In the genomic region with DNA sequence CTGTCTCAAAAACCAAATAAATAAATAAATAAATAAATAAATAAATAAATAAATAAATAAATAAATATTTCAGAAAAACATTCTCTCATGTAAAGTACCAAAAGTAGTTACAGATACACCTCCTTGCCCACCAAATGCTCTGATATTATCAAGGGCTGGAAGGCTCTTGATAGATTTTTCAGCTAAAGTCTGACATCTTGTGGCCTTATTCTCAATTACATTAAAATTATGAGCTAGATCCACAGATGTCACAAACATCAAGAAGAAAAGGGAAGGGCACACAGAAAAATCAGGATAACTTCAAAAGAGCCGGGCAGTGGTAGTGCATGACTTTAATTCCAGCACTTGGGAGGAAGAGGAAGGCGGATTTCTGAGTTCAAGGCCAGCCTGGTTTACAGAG, we compare ENCODE assay signal across 12 mouse cellular contexts. TPM values are rescaled to one million over a fixed set of nuclear protein-coding genes. Genes with fewer than 3 reads are reported as not detected.
DNase-seq lines count a peak whose midpoint lies in the region; ATAC-seq and TF ChIP-seq lines count a peak whose summit lies in the region.
"Had no signal": no experiment of that assay in that cellular context is flagged by ENCODE, and none has a peak within 500 bp of the region (broad histone marks: within the 10 kb centered on the region; RNA-seq: fewer than 3 reads in every experiment).

No protein-coding gene starts in this region.

- WGBS in lung, adult 2 months, result 9% methylated on average over 2 of the region's 2 CpGs

- peak; percentile 23; the same call in 1 of the 2 replicates for ATAC-seq in neutrophil, adult 5-6 weeks (ENCODE audit: extremely low read depth, insufficient number of reproducible peaks, low FRiP score, poor library complexity, severe bottlenecking)

- intact Hi-C loops in gastrocnemius, adult 2 months (cut with DNase I), result loop anchor here (1.0 kb wide), 1 partner anchor 25 kb away; no protein-coding TSS in a partner anchor

- H3K4me1 ChIP-seq in lung, adult 2 months (ENCODE audit: control insufficient read depth, insufficient read depth, low read length), result peaks cover 2% of the 10 kb centered on the region; the same call in 1 of the 2 replicates

- TF ChIP-seq CTCF in gastrocnemius, adult 2 months (IDR thresholded peaks at IDR 0.05), result peak; percentile 62
- peak; percentile 8; the same call in 1 of the 2 replicates for TF ChIP-seq CTCF in lung, adult 2 months (IDR thresholded peaks at IDR 0.05; ENCODE audit: insufficient read depth, low read length)

- TF ChIP-seq POLR2A in lung, adult 2 months (IDR thresholded peaks at IDR 0.05; ENCODE audit: borderline replicate concordance, extremely low read depth, low read depth, low read length), result no peak

- no peak for DNase-seq in gastrocnemius, adult 2 months
- DNase-seq in gastrocnemius, postnatal 4 days (ENCODE audit: low spot score in 2 of 2), result no peak
- no peak for DNase-seq in lung, adult 2 months
- no peak for DNase-seq in lung, postnatal 4 days
- peak; percentile 39 for DNase-seq in ZHBTc4 (ENCODE audit: low read depth, low spot score)
- no peak for DNase-seq in thymus, postnatal 36 days
- DNase-seq in right cerebral cortex, adult 2 months (ENCODE audit: low spot score in 2 of 2), result no peak
- DNase-seq: spleen, adult 18-20 months had no signal

- H3K4me3 ChIP-seq in gastrocnemius, adult 2 months, result no peak overlapping the region
- H3K4me3 ChIP-seq in lung, adult 2 months (replicated peaks; ENCODE audit: extremely low read depth, low read depth, low read length), result no peak overlapping the region
- H3K4me3 ChIP-seq: heart, embryonic 13.5 days; limb, embryonic 15.5 days; myocyte had no signal

- H3K27ac ChIP-seq in gastrocnemius, adult 2 months, result no peak overlapping the region
- H3K27ac ChIP-seq: heart, embryonic 13.5 days; limb, embryonic 15.5 days had no signal

RNA-seq across cellular contexts. Expression of gene Fgfbp3, which starts 2.6 kb away (rescaled TPM):
- total RNA-seq in gastrocnemius, adult 2 months (2021), result 1 to 10 TPM; 1.3 to 2.3 TPM
- 1 to 10 TPM; 2.7 to 3.2 TPM for total RNA-seq in gastrocnemius, postnatal 4 days (2021)
- 5.5 and 11.0 TPM in 2 replicates for polyA plus RNA-seq in lung, adult 2 months (2012; rRNA removed)
- 1.0 and 1.8 TPM in 2 replicates for total RNA-seq in neutrophil, adult 5-6 weeks (2017)

RNA-seq across cellular contexts. Expression of gene Btaf1, which starts 3.9 kb away (rescaled TPM):
- total RNA-seq in gastrocnemius, adult 2 months (2021), result 10 to 100 TPM in 1 of 2 experiments, 1 to 10 TPM in 1; 9.8 to 13.5 TPM
- 10 to 100 TPM; 10.2 to 11.2 TPM for total RNA-seq in gastrocnemius, postnatal 4 days (2021)
- 4.6 and 6.3 TPM in 2 replicates for polyA plus RNA-seq in lung, adult 2 months (2012; rRNA removed)
- total RNA-seq in neutrophil, adult 5-6 weeks (2017), result 80.3 and 84.3 TPM in 2 replicates
